Mouse (Mus musculus): ENCODE measurements around the gene 4930562C15Rik.

DNA sequence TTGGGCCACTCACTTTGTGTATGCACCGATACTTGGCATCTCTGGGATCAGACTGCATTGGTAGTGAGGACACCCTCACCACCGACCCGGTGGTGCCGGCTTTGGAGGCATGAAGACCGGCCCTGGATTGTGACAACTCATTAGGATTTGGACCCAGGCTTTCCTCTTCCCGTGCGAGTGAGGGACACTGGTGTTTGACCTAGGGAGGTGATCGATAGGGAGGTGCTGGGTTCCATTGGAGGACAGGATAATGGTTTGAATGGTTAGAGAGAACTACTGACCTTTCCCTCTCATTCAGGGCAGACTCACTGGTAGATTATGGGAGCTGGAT, 51.4 kb downstream of the 4930562C15Rik start:
- TF ChIP-seq POLR2A (IDR thresholded peaks at IDR 0.05; ENCODE audit: control insufficient read depth, extremely low read depth, insufficient read depth, low read length, poor library complexity), result no peak
- TF ChIP-seq CTCF (IDR thresholded peaks at IDR 0.05; ENCODE audit: borderline replicate concordance, control insufficient read depth, extremely low read depth, insufficient read depth, low read length, poor library complexity), result no peak

Measured in thymus, adult 2 months (tissue).